Comparison of ENCODE assay signal across 8 mouse cellular contexts in genomic region chr7:142610627-142611406, GRCm38 (mm10). TPM values are rescaled to one million over a fixed set of nuclear protein-coding genes. Genes with fewer than 3 reads are reported as not detected.
DNase-seq lines count a peak whose midpoint lies in the region; ATAC-seq lines count a peak whose summit lies in the region.

No protein-coding gene starts in this region.

- no peaks in the 10 kb centered on the region for H3K27me3 ChIP-seq in liver, embryonic 11.5 days (replicated peaks; ENCODE audit: control insufficient read depth, insufficient read depth, low read length)

- ATAC-seq in granulocyte monocyte progenitor cell, adult 5-6 weeks (replicated peaks; ENCODE audit: poor library complexity, severe bottlenecking) = peak; percentile 63; the same call in 1 of the 2 replicates
- ATAC-seq in liver, embryonic 11.5 days (replicated peaks; ENCODE audit: low FRiP score) = peak; percentile 99

- H3K4me2 ChIP-seq in liver, embryonic 11.5 days = peak overlapping the region; percentile 66

- H3K36me3 ChIP-seq in liver, embryonic 11.5 days (ENCODE audit: control insufficient read depth, insufficient read depth, low read length) = no peaks in the 10 kb centered on the region

- H3K4me1 ChIP-seq in liver, embryonic 11.5 days (replicated peaks; ENCODE audit: control insufficient read depth, insufficient read depth, low read length) = peaks cover 26% of the 10 kb centered on the region

- H3K9ac ChIP-seq in liver, embryonic 11.5 days (ENCODE audit: low read depth, low read length) = peak overlapping the region; percentile 60

- peak overlapping the region; percentile 87 for H3K27ac ChIP-seq in liver, embryonic 11.5 days (ENCODE audit: low read depth, low read length)

- 3% methylated on average over 12 of the region's 12 CpGs for WGBS in liver, embryonic 11.5 days

- H3K9me3 ChIP-seq in liver, embryonic 11.5 days (ENCODE audit: control insufficient read depth, low read length) = no peaks in the 10 kb centered on the region

- peak; percentile 47 to 63 for DNase-seq in left cerebral cortex, adult 18-20 months (ENCODE audit: low spot score in 2 of 2)
- no peak for DNase-seq in left cerebral cortex, adult 11 months (ENCODE audit: low spot score)
- peak; percentile 37 to 67 for DNase-seq in cerebellum, postnatal 4 days (ENCODE audit: low spot score in 2 of 2)
- peak; percentile 9 for DNase-seq in kidney, adult 11 months
- peak; percentile 88 for DNase-seq in liver, embryonic 11.5 days (ENCODE audit: low spot score)
- peak; percentile 81 for DNase-seq in neural tube, embryonic 10.5 days (ENCODE audit: extremely low spot score, low spot score)
- peak; percentile 80 for DNase-seq in testis, postnatal 10 days (ENCODE audit: low spot score)

- peak overlapping the region; percentile 29 for H3K4me3 ChIP-seq in liver, embryonic 11.5 days (ENCODE audit: low read depth, low read length)

RNA-seq across cellular contexts. Expression of gene Igf2, which starts 55.8 kb away (rescaled TPM):
- total RNA-seq in left cerebral cortex, adult 18-20 months (2021) = 100 to 1,000 TPM; 114 to 115 TPM
- total RNA-seq in granulocyte monocyte progenitor cell, adult 5-6 weeks (2014; fragmentation: Nextera tagmentation) = not detected in 2 replicates
- 2.5 TPM in 1 of 2 replicates, not detected in the other for total RNA-seq in granulocyte monocyte progenitor cell, adult 5-6 weeks (2017)
- 390 and 480 TPM in 2 replicates for polyA plus RNA-seq in liver, embryonic 11.5 days (2014; fragmentation: Nextera tagmentation; extraction: Ambion mirVana)

RNA-seq across cellular contexts. Expression of gene Gm49394, which starts 58.9 kb away (rescaled TPM):
- under 1 TPM in 1 of 2 experiments, not detected in 1; 0.12 TPM for total RNA-seq in left cerebral cortex, adult 18-20 months (2021)
- not detected in 2 replicates for total RNA-seq in granulocyte monocyte progenitor cell, adult 5-6 weeks (2014; fragmentation: Nextera tagmentation)
- not detected in 2 replicates for total RNA-seq in granulocyte monocyte progenitor cell, adult 5-6 weeks (2017)
- polyA plus RNA-seq in liver, embryonic 11.5 days (2014; fragmentation: Nextera tagmentation; extraction: Ambion mirVana) = not detected in 2 replicates

Comparison
In these comparisons a context has a peak if more than half of its experiments do, and no peak if none do; other contexts are left out.
1. RNA of gene Igf2, which starts 55.8 kb away (total RNA-seq): 114 to 115 TPM in left cerebral cortex, adult 18-20 months; 2.5 TPM in granulocyte monocyte progenitor cell, adult 5-6 weeks; every median in the first group is over 10 times any median in the second.